Mouse (Mus musculus): ENCODE results near the gene Hist1h4m.
A peak's percentile ranks its signal among the peaks of the same experiment; 100 is the strongest.
"Not testable (repeated sequence)": the region's sequence is repeated elsewhere in the genome, so short reads cannot be mapped to it uniquely, and the experiment has no call there.

Hist1h4m gene

DNA sequence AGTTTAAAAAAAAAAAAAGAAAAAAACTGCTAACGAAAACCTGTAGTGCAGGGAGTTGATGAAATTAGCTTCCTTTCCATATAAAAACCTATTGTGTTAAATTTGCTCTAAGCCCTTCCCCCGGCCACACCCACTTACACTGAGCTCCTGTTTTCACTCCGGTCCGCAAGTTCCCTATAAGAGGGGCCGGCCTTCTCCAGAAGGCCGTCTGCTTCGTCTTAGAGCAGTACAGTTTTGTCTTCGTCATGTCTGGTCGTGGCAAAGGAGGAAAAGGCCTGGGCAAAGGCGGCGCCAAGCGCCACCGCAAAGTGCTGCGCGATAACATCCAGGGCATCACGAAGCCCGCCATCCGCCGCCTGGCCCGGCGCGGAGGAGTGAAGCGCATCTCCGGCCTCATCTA lies at the start of gene Hist1h4m:
Gene Hist1h4m (plus strand): TSS at position 208 of the 400 bp plus-strand sequence.
- DNase-seq = peak; percentile 33 to 62

DNA sequence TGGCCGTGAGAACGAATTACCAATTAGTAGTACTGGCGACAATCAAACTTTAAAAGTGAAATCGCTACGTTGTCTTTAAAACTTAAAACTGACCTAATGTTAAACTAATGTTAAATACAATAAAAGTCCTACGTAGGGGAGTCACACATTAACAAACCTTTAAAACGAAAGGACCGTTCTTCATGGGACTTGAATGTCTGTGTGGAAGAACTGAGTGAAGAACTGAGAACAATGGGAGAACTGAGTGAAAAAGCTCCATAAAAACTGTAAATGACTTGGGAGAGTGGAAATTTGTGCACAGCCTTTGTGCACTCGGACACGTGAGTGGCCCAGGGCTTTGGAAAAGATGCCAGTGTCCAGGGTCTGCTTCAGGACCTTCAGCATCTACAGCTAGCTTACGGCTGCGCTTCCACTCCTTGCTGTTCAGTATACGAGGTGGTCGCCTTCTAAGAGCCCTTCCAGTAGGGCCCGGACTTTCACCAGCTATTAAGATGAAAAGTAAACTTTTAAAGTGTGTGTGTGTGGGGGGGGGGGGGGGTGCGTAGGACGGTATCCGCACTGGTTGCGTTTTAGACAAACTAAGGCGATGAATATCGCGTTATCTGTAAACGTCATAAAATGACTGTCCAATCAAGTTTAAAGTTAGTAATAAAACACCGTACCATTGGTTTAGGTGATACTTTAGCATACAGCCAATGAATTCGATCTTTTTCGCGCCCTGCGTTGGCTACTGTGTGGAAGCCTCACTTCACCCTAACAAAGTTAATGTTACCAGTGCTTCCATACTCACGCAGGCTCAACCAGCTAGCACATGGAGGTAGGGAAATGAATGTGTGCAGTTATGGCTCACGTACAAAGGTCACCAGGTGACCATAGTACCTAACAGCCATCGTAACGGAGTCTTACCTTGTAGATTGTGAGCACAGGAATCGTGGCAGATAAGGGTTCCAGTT lies 32.5 kb upstream of the Hist1h4m start:
- DNase-seq = peak; percentile 50 to 74

DNA sequence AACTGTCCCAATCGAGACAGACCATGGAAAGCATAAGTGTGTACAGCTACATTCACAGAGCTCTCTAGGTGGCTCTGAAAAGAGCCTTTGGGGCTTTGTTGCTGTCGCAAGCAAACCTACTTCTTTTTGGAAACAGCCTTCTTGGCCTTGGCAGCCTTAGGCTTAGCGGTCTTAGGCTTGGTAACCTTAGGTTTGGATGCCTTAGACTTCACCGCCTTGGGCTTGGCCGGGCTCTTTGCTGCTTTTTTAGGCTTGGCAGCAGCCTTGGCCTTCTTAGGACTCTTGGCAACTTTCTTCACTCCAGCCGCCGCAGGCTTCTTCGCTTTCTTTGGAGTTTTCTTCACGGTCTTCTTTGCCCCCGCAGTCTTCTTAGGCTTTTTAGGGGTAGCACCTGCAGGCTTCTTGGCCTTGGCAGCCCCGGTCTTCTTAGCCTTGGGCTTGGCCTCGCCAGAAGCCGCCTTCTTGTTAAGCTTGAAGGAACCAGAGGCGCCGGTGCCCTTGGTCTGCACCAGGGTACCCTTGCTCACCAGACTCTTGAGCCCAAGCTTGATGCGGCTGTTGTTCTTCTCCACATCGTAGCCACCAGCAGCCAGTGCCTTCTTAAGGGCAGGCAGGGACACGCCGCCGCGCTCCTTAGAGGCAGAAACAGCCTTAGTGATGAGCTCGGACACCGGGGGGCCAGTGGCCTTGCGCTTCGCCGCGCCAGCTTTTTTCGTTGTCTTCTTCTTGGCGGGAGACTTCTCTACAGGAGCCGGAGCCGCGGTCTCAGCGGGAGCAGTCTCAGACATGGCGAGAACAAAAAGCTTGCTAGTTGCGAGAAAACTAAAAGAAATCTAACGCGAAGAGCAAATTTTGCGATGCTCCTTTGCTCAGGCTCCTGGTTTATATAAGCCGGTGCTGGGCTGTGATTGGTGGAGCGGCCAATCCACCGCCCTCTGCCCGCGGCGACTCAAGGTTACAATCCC lies 31.5 kb upstream of the Hist1h4m start, which contains the start of gene Hist1h1b:
Gene Hist1h1b (minus strand): TSS at position 859 of the 965 bp plus-strand sequence.
- DNase-seq = peak; percentile 62 to 76

DNA sequence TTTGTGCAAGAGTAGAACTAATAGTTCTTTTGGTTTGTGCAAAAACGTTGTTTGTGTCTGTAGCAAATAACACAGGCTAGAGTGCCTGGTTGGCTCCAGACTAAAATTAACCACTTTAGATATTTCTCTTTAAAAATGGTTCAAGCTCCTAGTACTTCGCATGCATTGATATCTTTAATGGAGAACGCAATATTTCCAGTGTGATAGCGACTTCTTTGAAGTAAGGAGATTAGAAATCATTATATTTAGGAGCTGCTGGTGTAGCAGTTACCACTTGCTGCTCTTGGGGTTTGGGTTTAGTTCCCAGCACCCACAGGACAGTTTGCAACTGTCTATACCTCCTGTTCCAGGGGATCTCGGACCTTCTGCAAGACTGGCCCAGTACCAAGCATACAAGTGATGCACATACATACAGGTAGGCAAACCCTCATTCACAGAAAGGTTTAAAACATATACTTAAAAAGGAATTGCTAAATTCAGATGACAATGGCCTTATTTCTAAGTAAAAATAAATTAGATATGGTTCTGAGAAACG lies 30.5 kb upstream of the Hist1h4m start:
- DNase-seq = no peak

DNA sequence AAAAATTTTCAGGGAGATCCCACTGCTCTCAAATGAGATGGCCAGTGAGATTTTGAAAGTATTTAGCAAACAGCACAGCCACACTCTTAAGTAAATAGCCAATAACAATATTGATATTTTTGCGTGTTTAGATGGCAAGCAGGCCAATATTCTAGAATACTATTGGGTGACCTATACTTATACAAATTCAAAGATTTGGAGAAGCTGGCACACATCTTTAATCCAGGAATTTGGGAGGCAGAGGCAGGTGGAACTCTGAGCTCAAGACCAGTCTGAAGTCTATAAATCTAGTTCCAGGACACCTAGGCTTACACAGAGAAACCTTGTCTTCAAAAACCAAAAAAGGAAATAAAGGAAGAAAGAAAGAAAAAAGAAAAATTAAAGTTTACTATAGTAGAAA lies 29.9 kb upstream of the Hist1h4m start:
- DNase-seq = no peak

GRCm38 (mm10) chr13:21782361-21783254 lies 28.9 kb upstream of the Hist1h4m start:
- peak in 1 of 2 experiments; percentile 46 for DNase-seq

DNA sequence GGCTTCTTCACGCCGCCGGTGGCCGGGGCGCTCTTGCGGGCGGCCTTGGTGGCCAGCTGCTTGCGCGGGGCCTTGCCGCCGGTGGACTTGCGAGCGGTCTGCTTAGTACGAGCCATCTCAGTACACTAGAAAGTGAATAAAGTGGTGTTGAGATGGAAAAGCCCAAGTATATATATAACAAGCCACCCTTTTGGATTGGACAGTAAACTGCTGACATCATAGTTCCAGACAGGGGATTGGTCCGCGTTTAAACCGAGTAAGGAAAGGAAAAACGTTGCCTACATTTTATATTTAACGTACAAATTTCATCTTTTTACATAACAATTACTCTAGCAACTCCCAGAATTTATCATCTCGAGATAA lies 28.3 kb upstream of the Hist1h4m start, which contains the start of gene Hist1h3i:
Gene Hist1h3i (minus strand): TSS at position 116 of the 363 bp plus-strand sequence.
- peak; percentile 24 to 61 for DNase-seq

- peak in 1 of 2 experiments; percentile 32 for DNase-seq
These were observed 27.8 kb upstream of the Hist1h4m start for GRCm38 (mm10) chr13:21783734-21784161.

DNA sequence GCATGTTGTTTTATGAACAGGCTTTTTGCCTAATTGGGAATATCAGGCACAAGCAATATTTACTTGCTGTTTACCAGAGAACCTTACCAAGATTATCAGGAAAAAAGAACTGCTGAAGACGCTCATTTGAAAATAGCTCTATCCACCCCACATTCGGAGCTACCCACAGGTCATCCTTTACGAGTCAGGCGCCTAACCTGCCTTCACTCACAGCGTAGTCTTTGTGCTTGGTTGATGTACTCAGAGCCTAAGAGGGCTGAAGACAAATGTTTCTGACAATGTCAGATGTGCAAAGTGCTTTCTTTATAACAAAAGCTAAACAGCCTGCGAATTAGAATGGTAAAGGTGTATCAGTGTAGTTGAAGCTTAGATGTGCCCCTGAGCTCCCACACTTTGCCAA lies 27.2 kb upstream of the Hist1h4m start:
- DNase-seq = no peak

DNA sequence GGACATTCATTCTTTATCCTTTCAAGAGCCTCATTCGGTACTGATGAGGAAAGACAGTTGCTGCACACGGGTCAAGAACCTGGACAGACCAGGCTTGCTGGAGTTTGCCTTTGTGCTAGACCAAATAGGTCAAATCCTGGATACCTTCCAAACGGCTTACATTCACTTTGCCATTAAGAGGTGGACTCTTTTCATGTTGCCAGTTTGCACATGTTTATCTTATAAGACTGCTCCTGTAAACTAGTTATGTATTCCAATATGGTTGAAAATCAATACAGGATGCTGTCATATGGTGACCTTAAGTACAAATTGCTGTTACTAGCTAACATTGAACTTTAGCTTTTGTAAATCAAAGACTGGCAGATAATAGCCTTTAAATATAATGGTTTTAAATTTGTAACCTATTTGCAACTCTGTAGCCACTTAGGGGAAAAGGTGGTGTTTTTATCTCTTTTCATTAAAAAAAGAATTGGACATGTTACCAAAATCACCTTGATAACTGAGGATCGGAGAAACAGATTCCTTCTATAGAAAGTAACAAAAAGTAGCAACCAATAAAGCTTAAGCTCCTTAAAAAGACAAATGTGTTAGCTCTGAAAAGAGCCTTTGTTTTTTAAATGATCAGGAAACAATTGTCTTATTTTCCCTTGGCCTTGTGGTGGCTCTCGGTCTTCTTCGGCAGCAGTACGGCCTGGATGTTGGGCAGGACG lies 25.2 kb upstream of the Hist1h4m start:
- no peak for DNase-seq

DNA sequence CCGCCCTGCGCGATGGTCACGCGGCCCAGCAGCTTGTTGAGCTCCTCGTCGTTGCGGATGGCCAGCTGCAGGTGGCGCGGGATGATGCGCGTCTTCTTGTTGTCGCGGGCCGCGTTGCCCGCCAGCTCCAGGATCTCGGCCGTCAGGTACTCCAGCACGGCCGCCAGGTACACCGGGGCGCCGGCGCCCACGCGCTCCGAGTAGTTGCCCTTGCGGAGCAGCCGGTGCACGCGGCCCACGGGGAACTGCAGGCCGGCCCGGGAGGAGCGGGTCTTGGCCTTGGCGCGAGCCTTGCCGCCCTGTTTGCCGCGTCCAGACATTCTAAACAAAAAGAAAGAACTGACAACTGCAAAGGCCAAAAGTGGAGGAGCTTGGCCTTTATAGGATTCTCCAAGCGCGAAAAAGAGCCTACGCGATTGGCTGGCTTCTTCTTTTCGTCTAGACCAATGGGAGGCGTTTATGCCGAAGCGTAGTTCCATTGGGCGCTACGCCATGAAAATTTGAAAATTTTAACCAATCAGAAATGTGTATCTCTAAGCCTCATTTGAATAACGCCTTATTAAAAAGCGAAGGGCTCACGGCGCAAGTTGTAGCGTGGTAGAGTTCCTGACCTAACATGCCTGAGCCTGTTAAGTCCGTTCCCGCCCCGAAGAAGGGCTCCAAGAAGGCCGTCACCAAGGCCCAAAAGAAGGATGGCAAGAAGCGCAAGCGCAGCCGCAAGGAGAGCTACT lies 24.5 kb upstream of the Hist1h4m start, which contains the start of the genes Hist1h2an and Hist1h2bp:
Gene Hist1h2an (minus strand): TSS at position 320 of the 731 bp plus-strand sequence.
Gene Hist1h2bp (plus strand): TSS at position 563 of the 731 bp plus-strand sequence.
- DNase-seq = peak; percentile 71 to 91

- no peak for DNase-seq
These were observed 23.6 kb upstream of the Hist1h4m start for GRCm38 (mm10) chr13:21787760-21788593.

- no peak for DNase-seq
These were observed 21.6 kb upstream of the Hist1h4m start for GRCm38 (mm10) chr13:21789925-21790324.

- DNase-seq = no peak
These were observed 20.8 kb upstream of the Hist1h4m start for GRCm38 (mm10) chr13:21790601-21791283.

DNA sequence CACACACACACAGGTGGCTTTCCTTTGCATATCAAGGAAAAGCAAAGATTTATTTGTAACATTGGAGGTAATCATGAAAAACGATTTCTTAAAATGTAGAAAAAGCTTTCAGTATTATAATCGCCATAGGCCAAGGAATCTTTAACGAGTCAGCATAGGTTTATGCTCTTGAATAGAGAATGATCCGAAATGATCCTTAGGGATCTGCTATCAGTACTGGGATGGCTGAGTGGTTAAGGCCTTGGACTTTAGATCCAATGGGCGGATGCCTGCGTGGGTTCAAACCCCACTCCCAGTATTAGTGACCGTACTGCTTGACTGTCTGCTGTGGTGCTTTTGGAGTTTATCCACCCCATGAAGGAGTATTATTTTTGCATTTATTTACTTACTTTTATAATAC lies 16.0 kb upstream of the Hist1h4m start:
- no peak for DNase-seq

DNA sequence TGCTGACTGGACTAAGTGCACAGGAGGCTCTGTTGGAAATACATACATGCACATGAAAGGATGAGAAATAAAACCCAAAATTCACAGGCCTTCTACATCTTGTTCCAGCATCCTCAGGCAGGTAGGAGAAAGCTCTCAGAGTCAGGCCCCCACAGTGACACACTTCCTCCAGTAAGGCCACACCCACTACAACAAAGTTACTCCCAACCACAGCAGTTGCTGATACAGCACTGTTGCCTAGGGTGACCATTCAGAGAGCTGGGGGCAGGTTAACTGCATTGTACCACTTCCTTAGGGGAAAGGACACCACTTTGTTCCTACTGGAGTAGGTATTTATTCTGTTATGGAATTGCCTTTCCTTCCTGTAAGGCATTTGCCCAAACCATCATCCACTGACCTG lies 14.4 kb upstream of the Hist1h4m start:
- DNase-seq = not testable (repeated sequence)

DNA sequence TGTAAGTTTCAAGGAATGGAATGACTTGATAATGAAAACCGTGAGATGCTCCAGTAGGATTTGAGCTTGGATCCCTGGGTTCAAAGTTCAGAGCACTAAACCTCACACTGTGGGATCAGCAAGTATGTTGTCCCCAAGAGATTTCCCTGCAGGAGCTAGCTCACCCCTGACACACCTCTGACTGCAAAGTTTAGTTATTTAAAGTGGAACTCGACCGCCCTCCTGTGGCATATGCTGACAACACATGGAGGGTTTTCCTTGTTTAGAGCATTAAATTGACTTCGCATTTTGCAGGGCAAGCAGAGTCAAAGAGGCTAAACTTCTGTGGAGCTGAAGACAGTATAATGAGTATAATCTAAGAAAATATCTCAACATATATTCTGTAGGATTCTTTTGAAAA lies 8.5 kb upstream of the Hist1h4m start:
- not testable (repeated sequence) for DNase-seq

- DNase-seq = not testable (repeated sequence)
These were observed 1.5 kb upstream of the Hist1h4m start, which contains the start of the genes Hist1h2bq and Hist1h2ao for GRCm38 (mm10) chr13:21810073-21810472. TSS of gene Hist1h2bq (minus strand) at chr13:21810197. TSS of gene Hist1h2ao (plus strand) at chr13:21810465.
